Mouse (Mus musculus) E14TG2a.4 (cell line): ENCODE results near the gene B3gat1.
A peak's percentile ranks its signal among the peaks of the same experiment; 100 is the strongest.

Experiments used
- H3K27me3 ChIP-seq: 2 replicates; pipeline ENCODE4 v1.6.1; 2014; ENCODE audit warnings: low read length, control low read depth; ENCODE audit not compliant: insufficient read depth
- H3K36me3 ChIP-seq: 2 replicates; pipeline ENCODE4 v1.6.1; 2014; ENCODE audit warnings: low read length, control low read depth; ENCODE audit not compliant: insufficient read depth
- H3K4me1 ChIP-seq: replicated peaks from 2 replicates; pipeline ENCODE4 v1.6.1; 2014; ENCODE audit warnings: low read depth, low read length, control low read depth
- H3K4me3 ChIP-seq: replicated peaks from 2 replicates; pipeline ENCODE4 v1.5.1; 2014; ENCODE audit warnings: mild to moderate bottlenecking, low read length
- H3K9me3 ChIP-seq: 2 replicates; pipeline ENCODE4 v1.6.1; 2014; ENCODE audit warnings: low read length, control low read depth
- CTCF ChIP-seq: conservative IDR thresholded peaks from 2 replicates; pipeline ENCODE4 v1.5.1; 2014; ENCODE audit warnings: low read length
- NANOG ChIP-seq: IDR thresholded peaks from 2 replicates; pipeline ENCODE4 v1.6.1; 2014; ENCODE audit warnings: borderline replicate concordance, low read length, mixed read lengths
- POU5F1 ChIP-seq: IDR thresholded peaks from 2 replicates; pipeline ENCODE4 v1.6.1; 2014; ENCODE audit warnings: low read length, borderline replicate concordance

The B3gat1 gene

DNA sequence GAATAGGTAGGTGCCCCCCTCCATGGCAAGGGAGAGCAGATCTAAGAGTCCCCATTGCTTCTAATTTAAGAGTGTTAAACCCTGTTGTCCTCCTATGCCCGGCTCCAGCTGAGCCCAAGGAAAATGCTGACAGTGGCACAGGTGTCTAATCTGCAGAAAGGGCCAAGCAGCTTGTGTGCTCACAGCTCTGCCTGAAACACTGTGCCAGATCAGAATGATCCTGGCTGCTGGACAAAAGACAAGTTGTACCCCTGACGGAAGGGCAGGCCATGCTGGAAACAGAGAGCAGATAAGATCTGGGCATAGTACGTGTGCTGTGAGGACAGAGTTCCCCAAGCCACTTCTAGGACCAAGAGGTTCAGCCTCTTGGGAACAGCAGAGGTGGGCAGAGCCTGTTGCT lies 59.3 kb downstream of the B3gat1 start:
- Histone ChIP-seq H3K9me3 (no peaks in the 10 kb centered on the region), H3K4me1 (no peaks in the 10 kb centered on the region), H3K36me3 (no peaks in the 10 kb centered on the region), H3K4me3 (no peak overlapping the region), H3K27me3 (no peaks in the 10 kb centered on the region)
- no peak for TF ChIP-seq NANOG
- TF ChIP-seq POU5F1 = no peak
- TF ChIP-seq CTCF = no peak

DNA sequence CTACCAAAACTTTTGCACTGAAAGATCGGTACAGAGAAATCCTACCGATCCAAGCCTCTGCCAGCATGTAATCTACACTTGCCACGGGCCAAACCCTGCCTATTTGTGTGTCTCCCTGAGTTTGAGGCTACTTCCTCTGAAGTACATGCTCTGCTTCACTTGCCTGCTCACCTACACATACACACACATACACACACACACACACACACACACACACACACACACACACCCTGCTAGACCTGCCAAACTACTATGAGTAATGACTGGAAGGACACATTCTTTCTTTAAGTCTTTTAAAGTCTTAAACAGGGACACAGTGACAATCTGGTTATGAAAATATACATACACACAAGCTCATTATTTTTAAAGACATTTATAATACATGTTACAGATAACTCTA lies 64.7 kb downstream of the B3gat1 start:
- Histone ChIP-seq H3K9me3 (no peaks in the 10 kb centered on the region; the same call in 1 of the 2 replicates), H3K4me3 (no peak overlapping the region), H3K4me1 (no peaks in the 10 kb centered on the region), H3K36me3 (no peaks in the 10 kb centered on the region), H3K27me3 (no peaks in the 10 kb centered on the region)
- TF ChIP-seq POU5F1 (no peak), CTCF (no peak), NANOG (no peak)

DNA sequence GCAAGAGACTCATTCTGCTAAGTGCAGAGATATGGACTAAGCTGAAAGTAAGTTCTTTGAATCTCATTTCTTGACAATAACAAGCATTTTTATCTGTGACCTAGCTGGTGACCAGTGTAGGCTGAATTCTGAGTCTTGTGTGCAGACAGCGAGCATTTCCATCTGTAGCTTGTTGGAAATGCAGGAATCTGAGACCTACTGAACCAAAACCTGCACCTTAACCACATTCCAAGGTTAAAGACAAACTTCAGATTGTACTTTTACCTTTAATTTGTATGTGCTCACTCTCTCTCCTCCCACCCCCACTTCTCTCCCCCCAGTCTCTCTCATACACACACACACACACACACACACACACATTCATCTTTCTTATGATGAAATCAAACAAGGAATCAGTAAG lies 65.2 kb downstream of the B3gat1 start:
- TF ChIP-seq POU5F1 = no peak
- no peak for TF ChIP-seq NANOG
- no peak for TF ChIP-seq CTCF
- Histone ChIP-seq H3K4me3 (no peak overlapping the region), H3K27me3 (no peaks in the 10 kb centered on the region), H3K9me3 (no peaks in the 10 kb centered on the region; the same call in 1 of the 2 replicates), H3K36me3 (no peaks in the 10 kb centered on the region), H3K4me1 (no peaks in the 10 kb centered on the region)

DNA sequence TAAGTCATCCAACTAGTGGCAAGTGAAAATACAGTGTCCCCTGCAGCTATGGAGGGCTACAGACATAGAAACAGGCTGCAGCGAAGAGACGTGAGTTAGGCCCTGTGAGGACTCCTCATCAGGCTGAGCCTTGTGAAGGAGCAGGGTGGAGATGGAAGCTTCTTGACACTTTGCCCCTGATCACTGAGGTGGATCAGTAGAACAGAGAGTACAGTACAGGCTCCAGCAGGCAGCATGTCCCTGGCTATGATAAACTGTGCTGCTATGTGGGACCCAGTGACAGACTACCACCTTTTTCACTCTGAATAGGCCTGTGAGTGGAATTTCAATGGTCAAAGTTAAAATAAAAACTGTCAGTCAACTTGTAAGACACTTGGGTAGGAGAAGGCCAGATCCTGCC lies 66.8 kb downstream of the B3gat1 start:
- no peaks in the 10 kb centered on the region; the same call in 1 of the 2 replicates for H3K9me3 ChIP-seq
- H3K36me3 ChIP-seq = no peaks in the 10 kb centered on the region
- H3K27me3 ChIP-seq = peaks cover 5% of the 10 kb centered on the region; the same call in 1 of the 2 replicates
- TF ChIP-seq POU5F1 (no peak), NANOG (no peak), CTCF (no peak)
- peaks cover 2% of the 10 kb centered on the region; the same call in 1 of the 2 replicates for H3K4me1 ChIP-seq
- H3K4me3 ChIP-seq = no peak overlapping the region

DNA sequence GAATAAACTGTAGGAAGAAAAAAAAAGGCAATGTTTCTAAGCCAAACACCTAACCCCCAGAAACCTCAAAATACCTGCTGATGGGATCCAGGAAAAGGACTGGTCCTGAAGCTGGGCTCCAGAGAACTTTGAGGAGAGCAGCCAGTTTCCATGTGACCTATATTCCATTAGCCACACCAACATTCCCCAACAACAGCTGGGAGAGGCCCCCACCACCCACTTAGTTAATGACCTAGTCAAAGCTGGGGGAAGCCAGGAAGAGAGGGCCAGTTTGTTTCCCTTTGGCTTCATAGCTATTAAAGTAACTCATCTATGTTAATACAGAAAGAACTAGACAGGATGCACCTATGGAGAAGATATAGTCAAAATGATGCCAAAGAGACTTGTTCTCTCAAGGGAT lies 70.8 kb downstream of the B3gat1 start:
- Histone ChIP-seq H3K36me3 (no peaks in the 10 kb centered on the region), H3K4me1 (peaks cover 14% of the 10 kb centered on the region), H3K27me3 (peaks cover 5% of the 10 kb centered on the region; the same call in 1 of the 2 replicates), H3K9me3 (no peaks in the 10 kb centered on the region; the same call in 1 of the 2 replicates), H3K4me3 (no peak overlapping the region)
- TF ChIP-seq POU5F1 (no peak), NANOG (no peak), CTCF (no peak)

DNA sequence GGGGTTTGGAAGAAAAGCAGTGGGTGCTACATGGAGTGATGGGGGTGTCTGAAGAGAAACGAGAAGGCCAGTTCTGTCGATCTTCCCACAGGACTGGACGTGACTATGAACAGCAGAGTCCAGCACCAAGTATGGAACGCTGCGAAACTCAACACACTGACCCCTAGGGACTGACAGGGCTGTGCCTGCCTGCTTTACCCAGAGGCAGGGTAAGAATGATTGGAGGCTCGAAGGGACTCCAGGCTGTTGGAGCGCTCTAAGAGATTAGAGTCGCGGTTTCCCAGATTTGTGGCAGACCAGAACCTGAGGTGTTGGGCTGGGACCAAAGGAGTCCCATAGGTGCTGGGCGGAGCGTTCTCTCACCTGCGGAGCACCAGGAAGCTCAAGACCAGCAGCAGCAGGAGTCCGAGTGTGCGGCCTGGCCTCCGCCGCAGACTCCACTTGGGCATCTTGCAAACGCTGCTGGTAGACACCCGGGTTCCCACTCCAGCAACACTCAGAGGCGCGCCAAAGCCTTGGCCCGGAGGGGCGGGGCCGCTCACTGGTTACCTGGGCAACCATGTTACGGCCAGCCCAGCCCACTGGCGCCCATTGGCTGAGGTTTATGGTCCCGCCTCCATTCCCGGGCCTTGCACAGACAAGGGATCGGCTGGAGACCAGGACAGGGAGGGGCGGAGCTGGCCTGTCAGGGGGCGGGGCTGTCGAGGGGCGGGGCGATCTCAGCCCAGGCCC lies 72.6 kb downstream of the B3gat1 start, which contains the start of gene Glb1l2:
Gene Glb1l2, minus strand, starts transcription at position 534 of the 732 bp plus-strand sequence.
- Histone ChIP-seq H3K4me3 (peak within 1 kb of the TSS; percentile 83), H3K27me3 (peaks cover 5% of the 10 kb centered on the region; the same call in 1 of the 2 replicates), H3K9me3 (no peaks in the 10 kb centered on the region), H3K4me1 (peaks cover 14% of the 10 kb centered on the region), H3K36me3 (no peaks in the 10 kb centered on the region)
- TF ChIP-seq CTCF (no peak), POU5F1 (no peak), NANOG (no peak)

DNA sequence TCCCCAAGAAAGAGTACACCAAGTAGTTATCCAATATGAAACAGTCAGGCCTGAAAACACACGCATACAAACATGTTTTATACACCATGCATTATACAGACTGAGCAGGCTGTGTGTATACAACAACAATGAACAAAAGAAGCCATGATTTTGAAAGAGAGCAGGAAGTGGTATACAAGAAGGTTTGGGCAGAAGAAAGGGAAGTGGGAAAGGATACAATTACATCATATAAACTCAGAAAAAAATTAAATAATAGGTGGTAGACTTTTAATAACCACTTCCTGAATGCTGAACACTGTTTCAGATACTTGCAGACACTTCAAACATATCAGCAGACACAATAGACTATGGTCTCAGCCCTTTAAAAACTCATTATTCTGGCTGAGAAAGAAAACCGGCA lies 75.2 kb downstream of the B3gat1 start:
- Histone ChIP-seq H3K27me3 (peaks cover 5% of the 10 kb centered on the region; the same call in 1 of the 2 replicates), H3K4me1 (peaks cover 14% of the 10 kb centered on the region), H3K4me3 (no peak overlapping the region), H3K36me3 (no peaks in the 10 kb centered on the region), H3K9me3 (no peaks in the 10 kb centered on the region)
- TF ChIP-seq CTCF (no peak), NANOG (no peak), POU5F1 (no peak)
